Mouse (Mus musculus) midbrain, embryonic 16.5 days (tissue): ENCODE results near the gene Tcap. TPM values are rescaled to one million over a fixed set of nuclear protein-coding genes. Genes with fewer than 3 reads are reported as not detected.
"Not testable (repeated sequence)": the region's sequence is repeated elsewhere in the genome, so short reads cannot be mapped to it uniquely, and the experiment has no call there.

ENCODE experiments used
- ATAC-seq: fragments of 200-750 bp; cut with Nextera tagmentation; 2 replicates; pipeline ENCODE4 v1.8.0; 2017; ENCODE audit warnings: moderate TSS enrichment
- H3K27ac ChIP-seq: fragments of 300-500 bp; sonication (generic); 2 replicates; pipeline ENCODE4 v1.5.1; 2014; ENCODE audit warnings: mild to moderate bottlenecking, low read length, mixed read lengths
- H3K27me3 ChIP-seq: fragments of 300-500 bp; sonication (generic); 2 replicates; pipeline ENCODE4 v1.6.1; 2014; ENCODE audit warnings: low read depth, low read length, mixed read lengths; ENCODE audit not compliant: control insufficient read depth, insufficient read depth
- H3K36me3 ChIP-seq: fragments of 300-500 bp; sonication (generic); 2 replicates; pipeline ENCODE4 v1.6.1; 2014; ENCODE audit warnings: mild to moderate bottlenecking, low read length, moderate library complexity, mixed read lengths; ENCODE audit not compliant: control insufficient read depth, insufficient read depth
- H3K4me1 ChIP-seq: fragments of 300-500 bp; sonication (generic); 2 replicates; pipeline ENCODE4 v1.6.1; 2014; ENCODE audit warnings: mild to moderate bottlenecking, low read length, mixed read lengths; ENCODE audit not compliant: control insufficient read depth, insufficient read depth
- H3K4me2 ChIP-seq: fragments of 300-500 bp; sonication (generic); 2 replicates; pipeline ENCODE4 v1.6.1; 2014; ENCODE audit warnings: mild to moderate bottlenecking, low read length, mixed read lengths
- H3K4me3 ChIP-seq: fragments of 300-500 bp; sonication (generic); 2 replicates; pipeline ENCODE4 v1.5.1; 2014; ENCODE audit warnings: low read depth, mild to moderate bottlenecking, low read length, moderate library complexity, mixed read lengths
- H3K9ac ChIP-seq: fragments of 300-500 bp; sonication (generic); 2 replicates; pipeline ENCODE4 v1.6.1; 2014; ENCODE audit warnings: low read depth, low read length, mixed read lengths
- H3K9me3 ChIP-seq: fragments of 300-500 bp; sonication (generic); replicated peaks from 2 replicates; pipeline ENCODE4 v1.6.1; 2014; ENCODE audit warnings: mild to moderate bottlenecking, low read length, mixed read lengths; ENCODE audit not compliant: control insufficient read depth, poor library complexity, severe bottlenecking
- WGBS: fragments of 180-500 bp; shearing (Covaris S2); extraction: QIAGEN DNeasy Blood & Tissue Kit; methylation state at CpG from one replicate; pipeline ENCODE4 v1.1.7; 2014; 5-methylcytosine and 5-hydroxymethylcytosine counted together
- polyA plus RNA-seq: library from polyadenylated mRNA; unstranded; fragments of >200 nt; fragmentation: Nextera tagmentation; extraction: Ambion mirVana; gene quantifications from 2 replicates; pipeline ENCODE4 v1.2.1, GENCODE M21; 2015

Tcap gene
- polyA plus RNA-seq, 1 experiment from 2014 or later: not detected

- Histone ChIP-seq H3K9ac (no peak overlapping the region), H3K27me3 (no peaks in the 10 kb centered on the region), H3K27ac (no peak overlapping the region)
Observed at GRCm38 (mm10) chr11:98374266-98374665, 9.3 kb upstream of the Tcap start.

GRCm38 (mm10) chr11:98376756-98377155 is 6.9 kb upstream of the Tcap start:
- H3K9me3 ChIP-seq: no peaks in the 10 kb centered on the region

More at GRCm38 (mm10) chr11:98374266-98374665, 9.3 kb upstream of the Tcap start:
- peaks cover 7% of the 10 kb centered on the region for H3K4me1 ChIP-seq
- peaks cover 17% of the 10 kb centered on the region for H3K36me3 ChIP-seq
- no peak overlapping the region for H3K4me2 ChIP-seq
- H3K4me3 ChIP-seq: no peak overlapping the region
- no peak for ATAC-seq
- H3K9me3 ChIP-seq: no peaks in the 10 kb centered on the region
- WGBS: 80% methylated on average over 8 of the region's 8 CpGs

GRCm38 (mm10) chr11:98377787-98378186 is 5.8 kb upstream of the Tcap start:
- no peaks in the 10 kb centered on the region for H3K4me1 ChIP-seq
- no peak overlapping the region for H3K9ac ChIP-seq
- 93% methylated on average over 11 of the region's 11 CpGs for WGBS
- H3K27ac ChIP-seq: no peak overlapping the region
- H3K9me3 ChIP-seq: no peaks in the 10 kb centered on the region
- no peak for ATAC-seq
- H3K4me3 ChIP-seq: no peak overlapping the region
- H3K36me3 ChIP-seq: peaks cover 22% of the 10 kb centered on the region
- H3K4me2 ChIP-seq: no peak overlapping the region
- no peaks in the 10 kb centered on the region for H3K27me3 ChIP-seq

More at GRCm38 (mm10) chr11:98376756-98377155, 6.9 kb upstream of the Tcap start:
- Histone ChIP-seq H3K27me3 (no peaks in the 10 kb centered on the region), H3K36me3 (peaks cover 22% of the 10 kb centered on the region), H3K27ac (no peak overlapping the region), H3K9ac (no peak overlapping the region), H3K4me1 (no peaks in the 10 kb centered on the region; the same call in 1 of the 2 replicates), H3K4me2 (no peak overlapping the region), H3K4me3 (no peak overlapping the region)
- WGBS: 62% methylated on average over 5 of the region's 5 CpGs
- ATAC-seq: no peak

- Histone ChIP-seq H3K27me3 (no peaks in the 10 kb centered on the region), H3K9me3 (no peaks in the 10 kb centered on the region), H3K4me2 (no peak overlapping the region), H3K36me3 (peaks cover 22% of the 10 kb centered on the region), H3K4me3 (no peak overlapping the region), H3K9ac (no peak overlapping the region), H3K4me1 (no peaks in the 10 kb centered on the region), H3K27ac (no peak overlapping the region)
- ATAC-seq: no peak
- WGBS: 92% methylated on average over 7 of the region's 7 CpGs
Observed at GRCm38 (mm10) chr11:98379379-98379778, 4.2 kb upstream of the Tcap start.

GRCm38 (mm10) chr11:98380106-98380505 is 3.5 kb upstream of the Tcap start:
- Histone ChIP-seq H3K9me3 (no peaks in the 10 kb centered on the region), H3K9ac (no peak overlapping the region), H3K27ac (no peak overlapping the region), H3K4me2 (no peak overlapping the region), H3K36me3 (peaks cover 19% of the 10 kb centered on the region), H3K4me3 (no peak overlapping the region), H3K4me1 (no peaks in the 10 kb centered on the region), H3K27me3 (no peaks in the 10 kb centered on the region)
- ATAC-seq: peak; percentile 36; the same call in 1 of the 2 replicates
- WGBS: 74% methylated on average over 6 of the region's 6 CpGs

- WGBS: 94% methylated on average over 2 of the region's 2 CpGs
- H3K4me2 ChIP-seq: no peak overlapping the region
- peaks cover 9% of the 10 kb centered on the region; the same call in 1 of the 2 replicates for H3K27me3 ChIP-seq
- ATAC-seq: no peak
- peaks cover 16% of the 10 kb centered on the region for H3K36me3 ChIP-seq
- H3K9ac ChIP-seq: no peak overlapping the region
- H3K9me3 ChIP-seq: no peaks in the 10 kb centered on the region
- H3K27ac ChIP-seq: no peak overlapping the region
- H3K4me1 ChIP-seq: no peaks in the 10 kb centered on the region; the same call in 1 of the 2 replicates
- no peak overlapping the region for H3K4me3 ChIP-seq
Observed at GRCm38 (mm10) chr11:98381651-98382050, 2.0 kb upstream of the Tcap start.

GRCm38 (mm10) chr11:98382405-98382804 is 1.2 kb upstream of the Tcap start:
- H3K4me2 ChIP-seq, H3K9ac ChIP-seq, H3K27ac ChIP-seq, H3K4me1 ChIP-seq, H3K9me3 ChIP-seq, ATAC-seq, H3K4me3 ChIP-seq: not testable (repeated sequence)
- Histone ChIP-seq H3K27me3 (peaks cover 11% of the 10 kb centered on the region), H3K36me3 (peaks cover 16% of the 10 kb centered on the region)
- WGBS: 57% methylated on average over 2 of the region's 2 CpGs

GRCm38 (mm10) chr11:98384216-98384615 is 605 bp downstream of the Tcap start:
- no peak for ATAC-seq
- Histone ChIP-seq H3K9ac (no peak overlapping the region), H3K36me3 (peaks cover 5% of the 10 kb centered on the region; the same call in 1 of the 2 replicates), H3K9me3 (no peaks in the 10 kb centered on the region), H3K4me3 (no peak overlapping the region), H3K27me3 (peaks cover 24% of the 10 kb centered on the region), H3K27ac (no peak overlapping the region), H3K4me1 (no peaks in the 10 kb centered on the region; the same call in 1 of the 2 replicates), H3K4me2 (no peak overlapping the region)
- WGBS: 78% methylated on average over 20 of the region's 20 CpGs

- H3K4me3 ChIP-seq: no peak overlapping the region
- no peak overlapping the region for H3K4me2 ChIP-seq
- H3K9me3 ChIP-seq: no peaks in the 10 kb centered on the region
- 69% methylated on average over 8 of the region's 8 CpGs for WGBS
- no peak overlapping the region for H3K9ac ChIP-seq
- ATAC-seq: no peak
- H3K27ac ChIP-seq: no peak overlapping the region
- peaks cover 3% of the 10 kb centered on the region; the same call in 1 of the 2 replicates for H3K36me3 ChIP-seq
- H3K27me3 ChIP-seq: peaks cover 24% of the 10 kb centered on the region
- H3K4me1 ChIP-seq: no peaks in the 10 kb centered on the region; the same call in 1 of the 2 replicates
Observed at GRCm38 (mm10) chr11:98384721-98385637, 1.4 kb downstream of the Tcap start.
